Mouse (Mus musculus) olfactory bulb, adult 2 months (tissue): ENCODE measurements around the gene Dnajb6.
"Not testable (repeated sequence)": the region's sequence is repeated elsewhere in the genome, so short reads cannot be mapped to it uniquely, and the experiment has no call there.

ENCODE experiments used
- CTCF ChIP-seq: fragments of 200-500 bp; IDR thresholded peaks from 2 replicates; pipeline ENCODE4 v1.5.1; 2012; ENCODE audit warnings: low read depth, mild to moderate bottlenecking, low read length, moderate library complexity; ENCODE audit not compliant: insufficient read depth
- POLR2A ChIP-seq: fragments of 200-500 bp; IDR thresholded peaks from 2 replicates; pipeline ENCODE4 v1.6.1; 2012; ENCODE audit warnings: mild to moderate bottlenecking, low read depth, low read length, moderate library complexity; ENCODE audit not compliant: insufficient read depth

GRCm38 (mm10) chr5:29811377-29811921 is 76.0 kb downstream of the Dnajb6 start:
- not testable (repeated sequence) for TF ChIP-seq POLR2A, CTCF
